Mouse (Mus musculus) gastrocnemius, adult 18-20 months (tissue): Measurements from ENCODE around the gene Ttc23. TPM values are rescaled to one million over a fixed set of nuclear protein-coding genes. Genes with fewer than 3 reads are reported as not detected.

Source experiments
- DNase-seq: peaks from one replicate; pipeline ENCODE4 v3.0.0; 2021; ENCODE audit warnings: low spot score
- long read RNA-seq, 2 experiments: library from polyadenylated mRNA; stranded (forward); transcript quantifications; one replicate each; pipeline ENCODE4 v2.0.0; 2021
- total RNA-seq, 2 experiments: library from RNA; stranded (reverse); gene quantifications; 2 replicates each; pipeline ENCODE4 v1.2.3; 2021

Ttc23 gene
- total RNA-seq = 10 to 100 TPM; 18.6 to 19.2 TPM
- long read RNA-seq, experiment 1, partial matches to known transcripts = 2 of 21 reads
- long read RNA-seq, experiment 1, other reads (novel, unspliced or antisense) = 12 of 21 reads
- long read RNA-seq, experiment 2, partial matches to known transcripts = 2 of 24 reads
- long read RNA-seq, experiment 2, other reads (novel, unspliced or antisense) = 19 of 24 reads

DNA sequence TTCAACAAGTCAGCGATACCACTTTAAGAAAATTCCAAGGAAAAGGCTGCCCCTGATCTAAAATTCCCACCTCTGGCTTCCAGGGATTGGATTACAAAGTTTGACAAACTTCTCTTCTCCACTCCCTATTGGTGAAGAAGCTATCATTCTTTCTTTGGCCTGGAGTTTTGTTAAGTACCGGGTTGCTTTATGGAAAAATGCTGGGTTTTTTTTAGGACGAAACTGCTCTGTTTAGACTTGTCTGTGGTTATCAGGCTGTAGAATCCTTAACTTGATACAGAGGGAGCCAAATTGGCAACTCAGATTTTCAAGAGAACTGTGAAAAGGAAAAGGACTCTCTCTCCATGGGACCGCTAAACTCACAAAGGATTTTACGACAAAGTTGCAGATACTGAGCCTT, at the start of gene Ttc23:
Gene Ttc23 (plus strand): TSS at position 134 of the 400 bp plus-strand sequence.
- peak; percentile 47 for DNase-seq

DNA sequence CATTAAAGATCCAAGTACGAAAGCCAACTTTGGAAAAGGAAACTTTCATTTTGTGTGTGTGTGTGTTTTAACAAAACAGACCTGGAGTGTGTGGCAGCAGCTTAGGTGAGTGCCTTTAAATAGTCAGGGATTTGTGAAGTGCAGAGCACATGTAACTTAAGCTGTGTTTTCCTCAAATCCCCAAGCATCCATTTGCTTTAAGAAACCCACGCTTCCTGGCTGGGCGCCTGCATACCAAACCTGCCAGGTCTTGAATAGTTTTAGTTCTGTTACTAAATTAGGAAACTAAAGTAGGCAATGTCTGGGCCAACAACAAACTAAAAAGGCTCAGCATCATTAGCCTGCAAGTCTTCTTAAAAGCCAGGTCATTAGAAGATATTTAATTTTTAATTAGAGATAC, 49.2 kb upstream of the Ttc23 start:
- DNase-seq = peak; percentile 73

DNA sequence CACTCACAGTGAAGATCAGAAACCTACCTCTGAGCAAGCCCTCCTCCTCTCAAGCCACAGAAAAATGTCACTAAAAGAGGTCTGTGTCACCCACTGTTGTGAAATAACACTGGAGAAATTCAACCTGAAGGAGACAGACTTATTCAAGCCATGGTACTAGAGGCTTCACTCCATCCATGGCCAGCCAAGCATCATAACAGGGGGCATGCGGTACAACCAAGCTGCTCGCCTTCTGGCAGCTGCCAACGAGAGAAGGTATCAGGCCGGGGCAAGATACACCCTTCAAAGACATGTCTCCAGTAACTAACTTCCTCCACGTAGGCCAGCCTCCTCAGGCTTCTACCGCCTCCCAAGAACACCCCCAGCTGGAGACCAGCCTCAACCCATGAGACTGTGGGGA, 42.1 kb upstream of the Ttc23 start:
- DNase-seq = no peak

DNA sequence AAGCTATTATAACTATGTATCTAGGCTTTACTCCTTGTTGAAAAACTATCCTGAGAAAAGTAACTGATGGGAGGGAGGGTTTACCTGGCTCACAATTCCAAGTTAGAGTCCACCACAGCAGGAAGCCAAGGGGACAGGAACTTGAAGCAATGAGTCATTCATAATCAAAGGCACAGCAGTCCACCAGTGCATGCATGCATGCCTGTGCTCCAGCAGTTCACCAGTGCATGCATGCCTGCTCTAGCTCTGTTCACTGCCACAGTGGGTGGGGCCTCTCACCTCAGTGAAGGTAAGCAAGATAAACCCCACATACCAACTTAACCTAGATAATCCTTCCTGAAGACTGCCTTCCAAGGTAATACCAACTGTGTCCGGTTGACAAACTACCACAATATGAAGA, 41.0 kb upstream of the Ttc23 start:
- no peak for DNase-seq

DNA sequence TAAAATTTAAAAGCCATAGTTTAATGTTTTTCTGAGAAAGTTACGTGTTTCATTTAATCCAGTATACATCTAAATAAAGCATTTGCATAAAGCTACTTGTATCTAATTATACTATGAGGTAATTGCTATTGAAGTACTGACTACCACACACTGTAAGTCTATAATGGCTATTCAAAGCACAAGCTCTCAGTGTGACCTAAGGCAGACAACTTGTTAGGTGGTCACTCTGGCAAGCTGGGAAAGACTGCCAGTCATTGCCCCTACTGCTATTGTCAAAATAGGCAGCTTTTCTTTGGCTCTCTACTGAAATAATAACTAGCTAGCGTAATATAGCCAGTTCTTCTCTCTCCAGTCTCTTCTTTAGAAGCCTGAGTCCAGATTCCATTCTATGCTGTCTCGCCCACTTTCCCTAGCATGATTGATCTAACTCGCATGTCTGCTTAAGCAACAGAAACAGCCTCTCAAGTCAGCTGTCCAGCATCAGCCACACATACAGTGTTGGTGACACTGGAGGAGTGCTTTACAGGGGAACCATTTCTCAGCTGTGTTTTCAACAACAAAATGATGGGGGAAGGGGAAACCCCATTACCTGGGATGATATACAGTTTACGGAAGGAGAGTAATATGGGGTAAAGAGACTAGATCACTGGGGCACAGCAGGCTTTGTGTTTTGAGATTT, 39.4 kb upstream of the Ttc23 start:
- no peak for DNase-seq

DNA sequence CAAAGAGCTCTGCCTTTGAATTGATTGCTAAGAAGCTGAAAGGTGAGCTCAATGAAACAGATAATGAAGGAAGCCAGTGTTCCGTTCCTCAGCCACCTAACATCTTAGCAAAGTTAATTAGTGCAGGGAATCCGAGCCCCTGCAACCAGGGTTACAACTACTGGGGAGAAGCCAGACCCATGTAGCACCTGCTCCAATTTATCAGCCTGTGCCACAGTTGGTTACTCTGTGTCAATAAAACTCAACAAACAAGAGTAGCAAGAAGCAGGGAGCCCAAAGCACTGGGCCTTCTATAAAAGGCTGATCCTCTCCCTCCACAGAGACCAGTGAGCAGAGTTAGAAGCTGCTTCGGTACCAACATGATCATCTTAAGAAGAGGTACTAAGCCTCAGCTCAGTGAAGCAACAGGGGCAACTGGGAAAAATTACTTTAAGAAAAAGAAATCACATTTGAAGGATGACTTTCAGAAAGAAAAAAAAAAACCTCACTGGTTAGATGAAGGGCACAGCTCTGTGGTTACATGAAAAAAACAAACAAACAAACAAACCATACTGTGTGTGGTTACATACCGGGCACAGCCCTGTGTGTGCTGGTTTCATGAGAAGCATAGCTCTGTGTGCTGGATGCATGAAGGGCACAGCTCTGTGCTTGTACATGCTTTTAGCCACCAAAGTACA, 38.7 kb upstream of the Ttc23 start:
- peak; percentile 34 for DNase-seq

DNA sequence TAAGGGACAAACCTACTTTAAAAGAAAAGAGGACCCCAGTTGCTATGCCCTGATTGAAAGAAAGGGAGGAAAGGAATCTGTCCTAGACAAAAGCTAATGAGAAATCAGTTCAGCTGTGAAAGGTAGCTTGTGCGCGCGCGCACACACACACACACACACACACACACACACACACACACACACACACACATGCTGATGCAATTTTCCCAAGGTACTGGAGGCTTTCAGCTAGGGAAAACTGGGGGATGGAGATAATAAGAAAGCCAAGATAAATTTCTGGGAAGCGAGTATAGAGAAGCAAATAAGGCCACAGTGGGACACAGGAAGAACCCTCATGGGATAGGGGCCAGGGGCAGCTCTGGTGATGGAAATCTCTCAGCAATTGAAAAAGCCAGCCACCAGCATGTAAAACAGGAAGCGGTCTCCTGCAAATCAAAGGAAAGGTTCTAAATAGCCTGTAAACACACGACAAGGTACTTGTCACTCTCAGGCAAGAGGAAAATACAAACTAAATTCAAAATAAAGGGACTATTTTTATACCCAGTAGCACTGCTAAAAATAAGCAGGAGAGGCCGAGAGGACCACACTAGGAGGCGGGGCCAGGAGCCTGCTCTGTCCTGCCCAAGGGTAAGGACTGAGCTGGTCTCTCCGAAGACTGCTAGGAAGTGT, 33.3 kb upstream of the Ttc23 start:
- DNase-seq = peak; percentile 30

DNA sequence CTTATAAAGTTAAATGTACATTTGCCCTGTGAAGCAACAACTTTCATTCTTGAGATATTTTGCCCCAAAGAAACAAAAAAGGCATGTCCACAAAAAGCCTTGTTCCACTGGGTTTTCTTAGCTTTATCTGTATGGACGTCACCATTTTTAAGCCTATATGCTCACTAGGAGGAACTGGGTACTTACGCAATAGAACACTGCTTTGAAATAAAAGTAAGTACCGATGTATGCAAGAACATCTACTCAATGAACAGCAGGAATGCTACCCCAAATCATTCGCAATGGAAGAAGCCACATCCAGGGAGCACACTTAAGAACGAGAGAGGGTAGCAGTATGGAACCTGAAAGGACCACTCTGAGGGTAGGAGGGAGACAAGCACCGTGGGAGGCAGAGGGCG, 32.7 kb upstream of the Ttc23 start:
- no peak for DNase-seq

DNA sequence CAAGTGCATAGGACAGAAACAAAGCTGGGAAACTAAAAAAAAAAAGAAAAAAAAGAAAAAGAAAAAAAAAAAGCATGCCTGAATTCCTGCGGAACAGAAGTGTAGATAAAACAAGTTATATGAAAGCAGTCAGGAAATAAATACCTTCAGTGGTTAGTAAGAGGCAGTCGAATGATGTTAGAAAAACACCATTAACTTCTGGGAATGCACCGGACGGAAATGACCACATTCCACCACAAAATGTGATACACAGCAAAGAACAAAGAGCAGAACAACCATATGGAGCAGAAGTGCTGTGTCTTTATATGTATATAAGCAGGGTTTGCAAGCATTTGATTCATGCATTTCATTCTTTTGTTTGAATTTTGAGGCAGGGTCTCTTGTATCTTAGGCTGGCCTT, 30.3 kb upstream of the Ttc23 start:
- no peak for DNase-seq

DNA sequence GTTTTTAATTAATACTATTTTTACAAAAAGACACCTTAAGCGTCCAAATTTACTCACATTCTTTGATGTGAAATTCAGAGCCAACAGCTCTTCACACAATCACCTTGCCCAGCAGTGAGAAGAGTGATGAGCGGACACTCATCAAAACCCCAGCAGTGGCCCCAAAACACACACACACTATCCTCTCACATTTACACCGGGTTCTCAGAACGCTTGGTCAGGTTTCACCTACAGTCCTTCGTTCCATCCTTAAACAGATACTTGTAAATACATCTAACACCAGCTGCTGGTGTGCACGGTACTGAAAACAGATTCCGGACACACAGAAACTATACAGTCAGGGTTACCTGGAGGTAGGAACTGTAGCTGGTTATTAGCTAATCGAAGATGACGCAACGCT, 29.6 kb upstream of the Ttc23 start:
- no peak for DNase-seq

DNA sequence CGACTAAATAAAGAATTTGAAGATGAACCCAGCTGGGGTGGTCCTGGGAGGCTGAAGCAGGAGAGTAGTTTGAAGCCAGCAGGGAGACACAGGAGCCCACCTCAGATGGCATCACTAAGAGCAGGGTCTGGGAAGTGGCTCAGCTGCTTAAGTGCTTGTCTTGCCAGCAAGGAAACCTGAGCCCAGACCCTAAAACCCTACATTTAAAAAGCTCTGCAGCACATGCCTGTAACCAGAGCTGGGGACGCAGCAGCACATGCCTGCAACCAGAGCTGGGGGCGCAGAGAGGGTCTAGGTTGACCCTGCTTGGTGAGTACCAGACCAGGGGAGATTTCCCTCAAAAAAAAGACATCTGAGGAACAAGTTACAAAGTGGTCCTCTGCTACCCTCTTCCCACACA, 28.9 kb upstream of the Ttc23 start:
- no peak for DNase-seq

DNA sequence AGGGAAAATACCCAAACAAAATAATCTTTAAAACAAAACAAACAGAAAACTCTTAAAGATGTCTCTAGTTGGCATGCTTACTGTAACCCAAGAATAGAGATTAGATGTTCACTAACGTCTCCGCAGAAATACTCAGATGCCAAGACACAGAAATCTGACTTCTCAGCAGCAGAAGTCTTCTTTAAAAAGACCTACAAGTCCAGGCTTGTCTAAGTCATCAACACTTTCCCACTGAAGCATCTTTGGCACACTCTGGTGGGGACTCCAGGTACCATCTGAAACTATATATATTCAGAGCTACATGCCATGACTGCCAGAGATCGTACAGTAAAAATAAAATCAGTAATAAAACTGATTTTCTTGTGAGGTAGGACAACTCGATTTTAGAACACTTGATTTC, 27.4 kb upstream of the Ttc23 start:
- peak; percentile 19 for DNase-seq

DNA sequence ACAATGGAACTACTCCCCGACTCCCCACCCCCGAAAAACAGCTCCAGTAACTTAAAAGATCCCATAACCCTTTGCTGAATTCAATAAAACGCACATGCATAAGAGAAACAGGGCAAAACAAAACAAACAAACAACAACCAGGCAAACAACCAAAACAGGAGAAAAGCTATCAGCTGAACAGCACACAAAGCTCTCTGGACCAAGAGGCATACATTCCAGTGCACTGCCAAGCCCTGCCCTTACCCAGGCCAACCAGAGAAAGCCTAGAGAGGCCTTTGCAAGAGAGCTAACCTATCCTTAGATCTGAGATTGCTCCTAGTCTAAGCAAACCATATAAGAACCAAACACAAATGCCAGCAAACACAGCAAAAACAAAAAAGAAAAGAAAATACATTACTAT, 25.1 kb upstream of the Ttc23 start:
- DNase-seq = no peak

DNA sequence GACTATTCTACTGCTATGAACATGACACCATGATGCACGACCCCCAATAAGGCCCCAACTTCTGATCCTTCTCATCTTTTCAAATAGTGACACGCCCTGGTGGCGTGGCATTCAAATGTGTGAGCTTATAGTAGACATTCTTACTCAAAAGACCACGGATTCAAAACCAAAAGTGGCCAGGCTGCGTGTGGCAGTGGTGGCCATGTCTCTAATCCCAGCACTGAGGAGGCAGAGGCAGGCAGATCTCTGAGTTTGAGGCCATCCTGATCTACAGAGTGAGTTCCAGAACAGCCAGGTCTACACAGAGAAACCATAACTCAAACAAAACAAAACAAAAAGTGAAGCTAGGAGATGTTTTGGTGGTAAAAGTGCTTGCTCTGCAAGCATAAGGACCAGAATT, 20.5 kb upstream of the Ttc23 start:
- no peak for DNase-seq

DNA sequence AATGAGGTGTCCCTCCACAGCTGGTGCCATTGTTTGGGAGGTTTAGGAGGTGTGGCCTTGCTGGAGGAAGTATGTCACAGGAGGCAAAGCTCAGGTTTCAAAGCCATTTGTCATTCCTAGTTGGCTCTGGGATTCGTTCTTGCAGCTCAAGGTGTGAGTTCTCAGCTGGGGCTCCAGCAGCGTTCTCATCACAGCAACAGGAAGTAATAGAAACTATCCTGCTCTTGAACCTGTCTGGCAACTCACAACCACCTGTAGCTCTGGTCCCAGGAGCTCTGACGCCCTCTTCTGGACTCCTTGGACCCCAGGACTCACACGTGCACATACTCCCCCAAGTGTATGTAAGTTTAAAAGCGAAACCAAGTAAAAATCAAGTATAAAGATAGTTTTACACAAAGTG, 17.5 kb upstream of the Ttc23 start:
- DNase-seq = no peak

DNA sequence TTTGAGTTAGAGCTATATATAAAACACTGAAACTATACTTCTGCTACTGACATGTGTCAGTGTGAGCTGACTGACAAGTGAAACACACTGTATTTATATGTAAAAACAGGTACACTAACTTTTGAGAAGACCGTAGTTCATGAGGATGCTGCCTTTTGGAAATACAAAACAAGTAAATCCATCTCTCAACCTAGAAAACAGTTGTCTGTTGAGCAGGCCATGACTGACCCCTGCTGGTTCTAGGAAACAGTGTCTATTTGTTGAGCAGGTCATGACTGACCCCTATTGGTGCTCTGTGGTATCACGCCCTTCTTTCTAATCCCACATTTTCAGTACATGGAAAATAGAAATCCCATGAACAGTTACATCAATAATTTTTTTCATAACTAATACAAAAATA, 16.4 kb upstream of the Ttc23 start:
- peak; percentile 81 for DNase-seq

DNA sequence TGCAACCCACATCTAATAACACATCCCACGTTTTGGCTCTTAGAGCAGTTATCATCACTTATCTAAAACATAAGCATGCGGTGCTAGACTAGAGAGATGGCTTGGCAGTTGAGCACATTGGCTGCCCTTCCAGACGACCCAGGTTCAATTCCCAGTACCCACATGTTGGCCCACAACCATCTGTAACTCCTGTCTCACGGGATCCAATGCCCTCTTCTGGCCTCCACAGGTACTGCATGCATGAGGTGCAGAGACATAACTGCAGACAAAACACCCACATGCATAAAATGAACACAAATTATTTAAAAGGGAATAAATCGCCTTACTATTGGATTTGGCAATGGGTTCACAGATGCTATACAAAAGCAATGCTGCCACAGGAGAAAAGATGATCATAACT, 14.8 kb upstream of the Ttc23 start:
- no peak for DNase-seq

DNA sequence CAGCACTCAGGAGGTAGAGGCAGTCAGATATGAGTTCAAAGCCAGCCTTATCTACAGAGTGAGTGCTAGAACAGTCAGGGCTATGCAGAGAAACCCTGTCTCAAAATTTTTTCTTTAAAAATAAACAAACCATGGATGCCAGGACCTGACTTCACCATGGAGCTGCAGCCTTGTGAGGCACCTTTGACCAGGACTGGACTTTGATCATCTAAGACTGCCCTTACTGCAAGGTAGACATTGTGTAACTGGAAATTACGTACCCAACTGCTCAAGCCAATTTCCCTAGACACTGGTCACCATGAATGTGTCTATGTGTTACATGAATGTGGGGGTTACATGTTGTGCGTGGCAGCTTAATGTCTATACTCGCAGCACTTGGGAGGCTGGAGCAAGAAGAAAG, 13.0 kb upstream of the Ttc23 start:
- no peak for DNase-seq

DNA sequence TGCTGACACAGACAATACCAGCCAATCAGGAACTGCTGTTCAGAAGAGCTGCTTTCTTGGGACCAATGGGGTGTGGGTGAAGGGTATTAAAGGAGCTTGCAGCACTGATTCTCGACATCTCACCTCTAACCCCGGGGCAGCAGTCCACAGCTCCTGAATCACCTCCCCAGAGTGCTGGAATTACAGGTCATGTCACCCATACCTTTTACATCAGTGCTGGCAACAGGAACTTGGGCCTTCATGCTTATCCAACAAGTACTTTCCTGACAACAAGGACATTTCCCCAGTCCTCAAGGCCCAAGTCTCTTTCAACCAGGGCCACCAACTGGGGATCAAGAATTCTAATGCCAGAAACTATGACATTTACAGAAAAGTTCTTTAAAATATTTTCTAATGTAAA, 11.0 kb upstream of the Ttc23 start:
- no peak for DNase-seq

DNA sequence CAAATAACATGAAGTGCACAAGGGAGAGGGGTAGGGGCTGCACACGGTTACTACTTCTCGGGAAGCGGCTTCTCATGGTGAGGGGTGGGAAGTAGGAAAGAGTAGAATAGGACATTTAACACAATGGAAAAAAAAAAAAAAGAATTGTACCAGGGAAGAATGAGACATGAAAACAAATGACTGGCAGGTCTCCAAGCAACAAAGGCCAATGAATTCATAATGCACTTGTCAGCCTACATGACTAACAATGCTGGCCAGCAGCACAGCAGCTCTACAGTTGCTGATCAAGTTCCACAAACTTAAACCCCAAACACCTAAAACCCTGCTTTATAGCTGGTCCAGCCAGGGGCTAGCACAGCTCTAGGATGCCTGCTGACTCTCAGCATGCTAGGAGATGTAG, 8.2 kb upstream of the Ttc23 start:
- no peak for DNase-seq

DNA sequence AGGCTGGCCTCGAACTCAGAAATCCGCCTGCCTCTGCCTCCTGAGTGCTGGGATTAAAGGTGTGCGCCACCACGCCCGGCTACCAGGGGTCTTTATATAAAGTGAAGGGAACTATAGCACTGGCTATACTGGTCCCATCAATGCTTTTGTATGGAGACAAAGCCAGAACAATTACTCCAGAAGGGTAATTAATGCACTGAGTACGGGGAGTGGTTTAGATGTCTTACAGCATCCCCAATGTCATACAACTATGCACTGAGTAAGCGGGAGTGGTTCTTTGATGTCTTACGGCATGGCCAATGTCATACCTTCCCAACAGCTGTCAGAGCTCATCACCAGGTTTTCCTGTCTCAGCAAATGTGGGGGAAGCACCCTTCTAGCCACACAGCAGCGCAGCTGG, 4.3 kb upstream of the Ttc23 start:
- DNase-seq = no peak

DNA sequence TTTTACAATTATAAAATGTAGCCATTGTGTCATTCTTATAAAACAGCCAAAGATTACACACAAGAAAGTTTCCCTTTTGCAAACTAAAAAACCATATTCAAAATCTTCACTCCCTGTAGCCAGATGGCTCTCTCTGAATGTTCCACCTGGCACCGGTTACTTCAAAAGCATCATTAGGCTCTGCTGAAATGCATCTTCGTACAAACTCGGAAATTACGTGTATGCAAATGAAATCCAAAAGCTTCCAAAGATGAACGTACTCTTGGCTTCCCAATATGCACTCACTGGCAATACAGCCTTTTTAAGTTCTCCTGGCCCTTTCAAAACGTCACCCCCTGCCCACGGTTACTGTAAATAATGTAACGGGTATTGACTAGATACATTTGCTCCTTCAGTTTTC, 2.9 kb upstream of the Ttc23 start:
- no peak for DNase-seq
